Mouse (Mus musculus): Measurements from ENCODE around the gene Slc34a2. TPM values are rescaled to one million over a fixed set of nuclear protein-coding genes. Genes with fewer than 3 reads are reported as not detected.

The Slc34a2 gene
- polyA plus RNA-seq, 2 experiments: 0.03 to 0.18 TPM

DNA sequence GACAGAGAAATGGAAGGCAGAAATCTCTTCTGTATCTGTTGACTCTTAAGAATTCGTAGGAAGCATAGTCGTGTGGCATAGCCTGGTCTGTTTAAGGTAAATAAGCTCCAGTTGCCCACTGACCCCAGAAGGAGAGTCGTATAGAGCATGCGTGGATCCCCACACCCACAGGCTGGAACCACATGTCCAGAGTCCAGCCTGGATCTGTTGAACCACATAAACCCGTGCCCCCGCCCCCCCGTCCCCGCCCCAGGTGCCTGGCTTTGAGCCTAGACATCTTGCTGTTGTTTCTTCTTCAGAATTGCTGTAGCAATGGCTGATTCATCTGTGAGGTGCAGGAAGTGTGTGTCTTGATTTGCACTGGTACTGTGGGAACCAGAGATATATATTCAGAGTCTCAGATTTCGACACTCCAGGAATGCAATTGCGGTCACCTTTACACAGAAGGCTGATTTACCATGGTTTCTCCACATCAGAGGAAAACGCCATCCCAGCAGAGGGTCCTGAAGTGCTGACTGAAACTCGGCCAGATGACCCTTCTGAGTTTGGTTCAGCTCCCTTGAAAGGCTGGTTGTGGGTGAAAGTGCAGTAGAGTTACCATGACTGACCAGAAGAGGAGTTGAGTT lies 64.1 kb downstream of the Slc34a2 start:
- WGBS: 70% methylated on average over 12 of the region's 12 CpGs
- Histone ChIP-seq H3K27ac (replicated peaks; ENCODE audit: low read depth, low read length) (no peak overlapping the region), H3K4me2 (replicated peaks; ENCODE audit: low read depth, low read length, severe bottlenecking) (no peak overlapping the region), H3K36me3 (ENCODE audit: control insufficient read depth, insufficient read depth, low read length) (no peaks in the 10 kb centered on the region), H3K9ac (ENCODE audit: low read depth, low read length, severe bottlenecking) (no peak overlapping the region), H3K4me1 (ENCODE audit: control insufficient read depth, insufficient read depth, low read length) (no peaks in the 10 kb centered on the region; the same call in 1 of the 2 replicates), H3K9me3 (ENCODE audit: control insufficient read depth, low read length) (no peaks in the 10 kb centered on the region), H3K4me3 (replicated peaks; ENCODE audit: low read length) (no peak overlapping the region), H3K27me3 (ENCODE audit: control insufficient read depth, insufficient read depth, low read length) (no peaks in the 10 kb centered on the region)
- DNase-seq (ENCODE audit: low spot score) (no peak), ATAC-seq (ENCODE audit: low FRiP score, low read depth) (no peak)
- no peak for TF ChIP-seq POLR2A (IDR thresholded peaks at IDR 0.05; ENCODE audit: borderline replicate concordance, extremely low read depth, insufficient read depth, insufficient read length)

DNA sequence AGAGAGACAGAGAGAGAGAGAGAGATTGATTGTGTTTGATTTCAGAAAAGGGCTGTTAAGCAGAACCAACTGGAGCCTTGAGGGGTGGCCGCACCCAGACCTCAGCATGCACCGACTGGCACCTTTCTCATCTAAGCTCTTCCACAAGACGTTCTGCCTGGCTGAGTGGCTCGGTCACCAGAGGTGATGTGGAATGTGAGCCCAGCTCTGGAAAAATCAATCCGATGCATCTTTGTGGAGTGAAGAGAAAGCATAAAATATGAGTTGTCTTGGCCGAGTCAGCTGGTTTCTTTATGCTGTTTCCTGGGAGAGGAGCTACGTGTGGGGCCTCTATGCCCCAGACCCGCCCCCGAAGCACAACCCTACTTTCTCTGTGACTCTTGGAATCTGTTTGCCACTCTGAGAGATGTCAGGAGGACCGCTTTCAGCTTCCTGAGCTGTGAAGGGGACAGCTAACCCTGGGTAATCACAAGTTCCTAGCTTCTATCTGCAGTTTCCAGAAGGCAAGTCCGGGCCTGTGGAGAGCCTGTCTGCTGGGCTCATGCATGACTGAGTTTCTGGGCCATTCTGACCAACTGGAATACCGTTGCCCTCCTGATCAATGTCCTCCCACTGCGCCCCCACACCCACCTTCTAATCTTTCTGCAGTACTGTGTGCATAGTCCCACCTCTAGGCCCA lies 66.4 kb downstream of the Slc34a2 start:
- WGBS: 75% methylated on average over 13 of the region's 13 CpGs
- H3K9me3 ChIP-seq (ENCODE audit: control insufficient read depth, low read length): no peaks in the 10 kb centered on the region
- H3K4me2 ChIP-seq (replicated peaks; ENCODE audit: low read depth, low read length, severe bottlenecking): no peak overlapping the region
- DNase-seq (ENCODE audit: low spot score) (no peak), ATAC-seq (ENCODE audit: low FRiP score, low read depth) (no peak)
- no peaks in the 10 kb centered on the region; the same call in 1 of the 2 replicates for H3K4me1 ChIP-seq (ENCODE audit: control insufficient read depth, insufficient read depth, low read length)
- no peak overlapping the region for H3K9ac ChIP-seq (ENCODE audit: low read depth, low read length, severe bottlenecking)
- H3K27me3 ChIP-seq (ENCODE audit: control insufficient read depth, insufficient read depth, low read length): no peaks in the 10 kb centered on the region
- no peaks in the 10 kb centered on the region for H3K36me3 ChIP-seq (ENCODE audit: control insufficient read depth, insufficient read depth, low read length)
- no peak overlapping the region for H3K4me3 ChIP-seq (replicated peaks; ENCODE audit: low read length)
- H3K27ac ChIP-seq (replicated peaks; ENCODE audit: low read depth, low read length): no peak overlapping the region
- no peak for TF ChIP-seq POLR2A (IDR thresholded peaks at IDR 0.05; ENCODE audit: borderline replicate concordance, extremely low read depth, insufficient read depth, insufficient read length)

DNA sequence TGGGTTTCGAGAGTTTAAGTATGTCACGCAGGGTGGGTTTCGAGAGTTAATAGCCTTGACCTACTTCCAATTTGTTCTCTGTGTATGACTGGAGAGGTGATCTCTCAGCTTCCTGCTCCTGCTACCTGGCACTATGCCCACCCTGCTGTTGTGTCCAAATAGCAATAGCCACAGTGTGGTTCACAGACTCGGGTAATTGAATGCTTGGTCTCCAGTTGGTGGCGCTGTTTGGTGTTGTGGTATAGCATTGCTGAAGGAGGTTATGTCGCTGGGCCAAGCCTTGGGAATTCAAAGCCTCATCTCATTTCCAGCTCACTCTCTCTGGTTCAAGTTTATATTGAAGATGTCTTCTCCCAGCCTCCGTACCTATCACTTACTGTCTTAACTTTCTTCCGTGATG lies 67.8 kb downstream of the Slc34a2 start:
- TF ChIP-seq POLR2A (IDR thresholded peaks at IDR 0.05; ENCODE audit: borderline replicate concordance, extremely low read depth, insufficient read depth, insufficient read length): no peak
- Histone ChIP-seq H3K4me1 (ENCODE audit: control insufficient read depth, insufficient read depth, low read length) (no peaks in the 10 kb centered on the region; the same call in 1 of the 2 replicates), H3K9ac (ENCODE audit: low read depth, low read length, severe bottlenecking) (no peak overlapping the region), H3K27me3 (ENCODE audit: control insufficient read depth, insufficient read depth, low read length) (no peaks in the 10 kb centered on the region), H3K36me3 (ENCODE audit: control insufficient read depth, insufficient read depth, low read length) (no peaks in the 10 kb centered on the region), H3K4me3 (replicated peaks; ENCODE audit: low read length) (no peak overlapping the region), H3K9me3 (ENCODE audit: control insufficient read depth, low read length) (no peaks in the 10 kb centered on the region), H3K27ac (replicated peaks; ENCODE audit: low read depth, low read length) (no peak overlapping the region), H3K4me2 (replicated peaks; ENCODE audit: low read depth, low read length, severe bottlenecking) (no peak overlapping the region)
- 70% methylated on average over 8 of the region's 8 CpGs for WGBS
- DNase-seq (ENCODE audit: low spot score): no peak
- ATAC-seq (ENCODE audit: low FRiP score, low read depth): no peak

DNA sequence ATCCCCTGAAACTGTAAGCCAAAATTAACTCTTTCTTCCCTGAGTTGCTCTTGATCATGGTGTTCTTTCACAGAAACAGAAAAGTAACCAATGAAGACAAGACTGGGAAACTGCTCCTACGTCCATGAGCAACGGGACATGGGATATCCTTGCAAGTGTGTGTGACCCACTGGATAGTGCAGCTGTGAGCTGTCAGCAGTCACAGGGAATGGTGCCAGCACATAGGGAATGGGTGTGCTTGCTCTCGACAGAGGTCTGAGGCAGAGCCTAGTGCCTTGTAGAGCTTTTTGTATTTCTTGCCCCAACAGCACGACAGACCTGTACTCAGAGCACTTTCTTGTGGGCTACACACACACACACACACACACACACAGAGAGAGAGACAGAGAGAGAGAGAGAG lies 68.2 kb downstream of the Slc34a2 start:
- WGBS: 77% methylated on average over 4 of the region's 4 CpGs
- DNase-seq (ENCODE audit: low spot score) (no peak), ATAC-seq (ENCODE audit: low FRiP score, low read depth) (no peak)
- Histone ChIP-seq H3K4me2 (replicated peaks; ENCODE audit: low read depth, low read length, severe bottlenecking) (no peak overlapping the region), H3K9ac (ENCODE audit: low read depth, low read length, severe bottlenecking) (no peak overlapping the region), H3K27ac (replicated peaks; ENCODE audit: low read depth, low read length) (no peak overlapping the region), H3K4me3 (replicated peaks; ENCODE audit: low read length) (no peak overlapping the region), H3K36me3 (ENCODE audit: control insufficient read depth, insufficient read depth, low read length) (no peaks in the 10 kb centered on the region), H3K27me3 (ENCODE audit: control insufficient read depth, insufficient read depth, low read length) (no peaks in the 10 kb centered on the region), H3K4me1 (ENCODE audit: control insufficient read depth, insufficient read depth, low read length) (no peaks in the 10 kb centered on the region; the same call in 1 of the 2 replicates), H3K9me3 (ENCODE audit: control insufficient read depth, low read length) (no peaks in the 10 kb centered on the region)
- TF ChIP-seq POLR2A (IDR thresholded peaks at IDR 0.05; ENCODE audit: borderline replicate concordance, extremely low read depth, insufficient read depth, insufficient read length): no peak

DNA sequence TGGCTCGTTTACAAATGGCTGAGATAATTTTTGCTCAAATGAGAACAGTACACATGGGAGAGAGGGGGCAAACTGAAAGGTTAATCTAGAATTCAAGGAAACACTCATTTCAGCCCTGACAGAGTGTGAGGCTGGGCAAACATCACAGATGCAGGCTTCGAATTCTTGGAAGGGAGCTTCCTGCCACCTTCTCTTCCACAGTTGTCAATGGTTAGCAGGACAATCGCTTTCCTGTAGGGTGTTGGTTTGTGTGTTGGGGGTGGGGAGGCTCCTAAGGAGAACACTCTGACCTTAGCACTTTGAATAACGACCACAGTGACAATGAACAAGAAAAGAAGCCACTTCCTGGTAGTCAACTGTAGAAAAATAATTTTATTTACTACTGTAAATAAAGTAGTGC lies 68.8 kb downstream of the Slc34a2 start:
- no peak overlapping the region for H3K4me3 ChIP-seq (replicated peaks; ENCODE audit: low read length)
- no peak overlapping the region for H3K9ac ChIP-seq (ENCODE audit: low read depth, low read length, severe bottlenecking)
- H3K36me3 ChIP-seq (ENCODE audit: control insufficient read depth, insufficient read depth, low read length): no peaks in the 10 kb centered on the region
- H3K4me1 ChIP-seq (ENCODE audit: control insufficient read depth, insufficient read depth, low read length): no peaks in the 10 kb centered on the region; the same call in 1 of the 2 replicates
- no peak overlapping the region for H3K4me2 ChIP-seq (replicated peaks; ENCODE audit: low read depth, low read length, severe bottlenecking)
- no peak for TF ChIP-seq POLR2A (IDR thresholded peaks at IDR 0.05; ENCODE audit: borderline replicate concordance, extremely low read depth, insufficient read depth, insufficient read length)
- H3K27me3 ChIP-seq (ENCODE audit: control insufficient read depth, insufficient read depth, low read length): no peaks in the 10 kb centered on the region
- H3K9me3 ChIP-seq (ENCODE audit: control insufficient read depth, low read length): no peaks in the 10 kb centered on the region
- ATAC-seq (ENCODE audit: low FRiP score, low read depth) (no peak), DNase-seq (ENCODE audit: low spot score) (no peak)
- WGBS: 48% methylated on average over 4 of the region's 4 CpGs
- no peak overlapping the region for H3K27ac ChIP-seq (replicated peaks; ENCODE audit: low read depth, low read length)
